Mouse (Mus musculus) midbrain, embryonic 16.5 days (tissue): ENCODE results near the gene Tmem51. TPM values are rescaled to one million over a fixed set of nuclear protein-coding genes. Genes with fewer than 3 reads are reported as not detected.
A peak's percentile ranks its signal among the peaks of the same experiment; 100 is the strongest.

ENCODE experiments used
- ATAC-seq: fragments of 200-750 bp; cut with Nextera tagmentation; 2 replicates; pipeline ENCODE4 v1.8.0; 2017; ENCODE audit warnings: moderate TSS enrichment
- H3K27ac ChIP-seq: fragments of 300-500 bp; sonication (generic); 2 replicates; pipeline ENCODE4 v1.5.1; 2014; ENCODE audit warnings: mild to moderate bottlenecking, low read length, mixed read lengths
- H3K27me3 ChIP-seq: fragments of 300-500 bp; sonication (generic); 2 replicates; pipeline ENCODE4 v1.6.1; 2014; ENCODE audit warnings: low read depth, low read length, mixed read lengths; ENCODE audit not compliant: control insufficient read depth, insufficient read depth
- H3K36me3 ChIP-seq: fragments of 300-500 bp; sonication (generic); 2 replicates; pipeline ENCODE4 v1.6.1; 2014; ENCODE audit warnings: mild to moderate bottlenecking, low read length, moderate library complexity, mixed read lengths; ENCODE audit not compliant: control insufficient read depth, insufficient read depth
- H3K4me1 ChIP-seq: fragments of 300-500 bp; sonication (generic); 2 replicates; pipeline ENCODE4 v1.6.1; 2014; ENCODE audit warnings: mild to moderate bottlenecking, low read length, mixed read lengths; ENCODE audit not compliant: control insufficient read depth, insufficient read depth
- H3K4me2 ChIP-seq: fragments of 300-500 bp; sonication (generic); 2 replicates; pipeline ENCODE4 v1.6.1; 2014; ENCODE audit warnings: mild to moderate bottlenecking, low read length, mixed read lengths
- H3K4me3 ChIP-seq: fragments of 300-500 bp; sonication (generic); 2 replicates; pipeline ENCODE4 v1.5.1; 2014; ENCODE audit warnings: low read depth, mild to moderate bottlenecking, low read length, moderate library complexity, mixed read lengths
- H3K9ac ChIP-seq: fragments of 300-500 bp; sonication (generic); 2 replicates; pipeline ENCODE4 v1.6.1; 2014; ENCODE audit warnings: low read depth, low read length, mixed read lengths
- H3K9me3 ChIP-seq: fragments of 300-500 bp; sonication (generic); replicated peaks from 2 replicates; pipeline ENCODE4 v1.6.1; 2014; ENCODE audit warnings: mild to moderate bottlenecking, low read length, mixed read lengths; ENCODE audit not compliant: control insufficient read depth, poor library complexity, severe bottlenecking
- WGBS: fragments of 180-500 bp; shearing (Covaris S2); extraction: QIAGEN DNeasy Blood & Tissue Kit; methylation state at CpG from one replicate; pipeline ENCODE4 v1.1.7; 2014; 5-methylcytosine and 5-hydroxymethylcytosine counted together
- polyA plus RNA-seq: library from polyadenylated mRNA; unstranded; fragments of >200 nt; fragmentation: Nextera tagmentation; extraction: Ambion mirVana; gene quantifications from 2 replicates; pipeline ENCODE4 v1.2.1, GENCODE M21; 2015

Gene Tmem51
- polyA plus RNA-seq, 1 experiment from 2014 or later: 6.9 TPM

DNA sequence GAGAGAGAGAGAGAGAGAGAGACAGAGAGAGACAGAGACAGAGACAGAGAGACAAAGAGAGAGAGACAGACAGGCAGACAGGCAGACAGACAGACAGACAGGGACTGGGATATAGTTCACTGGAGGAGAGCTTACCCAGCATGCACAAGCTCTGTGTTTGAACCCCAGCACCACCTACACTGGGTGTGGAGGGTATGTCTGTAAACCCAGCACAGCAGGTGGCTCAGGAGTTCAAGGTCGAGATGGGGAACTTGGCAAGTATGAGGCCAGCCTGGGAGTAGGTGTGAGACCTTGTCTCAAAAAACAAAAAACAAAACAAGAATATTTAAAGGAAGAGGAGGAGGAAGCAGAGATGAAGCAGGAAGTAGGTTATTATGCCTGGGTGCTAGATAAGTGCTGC, 7.2 kb downstream of the Tmem51 start:
- no peak for ATAC-seq
- Histone ChIP-seq H3K9ac (no peak overlapping the region), H3K4me2 (no peak overlapping the region), H3K9me3 (no peaks in the 10 kb centered on the region), H3K27ac (no peak overlapping the region), H3K36me3 (no peaks in the 10 kb centered on the region), H3K27me3 (no peaks in the 10 kb centered on the region), H3K4me3 (no peak overlapping the region), H3K4me1 (peaks cover 6% of the 10 kb centered on the region; the same call in 1 of the 2 replicates)
- 59% methylated on average over 1 of the region's 1 CpGs for WGBS

DNA sequence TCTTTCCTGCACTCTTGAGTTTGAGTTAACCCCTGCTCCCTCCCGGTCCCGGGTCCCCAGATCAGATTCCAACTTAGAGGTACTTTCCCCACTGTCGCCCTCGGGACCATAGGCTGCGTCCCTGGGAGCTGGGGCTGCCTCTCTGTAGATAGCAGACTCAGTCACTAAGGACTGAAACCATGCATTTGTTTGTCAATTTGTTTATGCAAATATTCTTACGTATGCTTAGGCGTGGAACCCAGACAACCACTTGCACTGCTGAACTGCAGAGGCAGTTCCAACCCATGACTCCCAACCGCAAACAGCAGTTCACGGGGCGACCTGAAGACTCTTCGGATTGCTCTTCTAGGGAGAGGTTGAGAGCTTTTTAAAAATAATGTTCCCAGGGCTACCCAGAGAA, 8.2 kb downstream of the Tmem51 start:
- Histone ChIP-seq H3K4me1 (peaks cover 8% of the 10 kb centered on the region; the same call in 1 of the 2 replicates), H3K27ac (no peak overlapping the region), H3K4me3 (no peak overlapping the region), H3K9me3 (no peaks in the 10 kb centered on the region), H3K4me2 (no peak overlapping the region), H3K36me3 (no peaks in the 10 kb centered on the region), H3K9ac (no peak overlapping the region), H3K27me3 (peaks cover 1% of the 10 kb centered on the region; the same call in 1 of the 2 replicates)
- 88% methylated on average over 11 of the region's 11 CpGs for WGBS
- no peak for ATAC-seq

DNA sequence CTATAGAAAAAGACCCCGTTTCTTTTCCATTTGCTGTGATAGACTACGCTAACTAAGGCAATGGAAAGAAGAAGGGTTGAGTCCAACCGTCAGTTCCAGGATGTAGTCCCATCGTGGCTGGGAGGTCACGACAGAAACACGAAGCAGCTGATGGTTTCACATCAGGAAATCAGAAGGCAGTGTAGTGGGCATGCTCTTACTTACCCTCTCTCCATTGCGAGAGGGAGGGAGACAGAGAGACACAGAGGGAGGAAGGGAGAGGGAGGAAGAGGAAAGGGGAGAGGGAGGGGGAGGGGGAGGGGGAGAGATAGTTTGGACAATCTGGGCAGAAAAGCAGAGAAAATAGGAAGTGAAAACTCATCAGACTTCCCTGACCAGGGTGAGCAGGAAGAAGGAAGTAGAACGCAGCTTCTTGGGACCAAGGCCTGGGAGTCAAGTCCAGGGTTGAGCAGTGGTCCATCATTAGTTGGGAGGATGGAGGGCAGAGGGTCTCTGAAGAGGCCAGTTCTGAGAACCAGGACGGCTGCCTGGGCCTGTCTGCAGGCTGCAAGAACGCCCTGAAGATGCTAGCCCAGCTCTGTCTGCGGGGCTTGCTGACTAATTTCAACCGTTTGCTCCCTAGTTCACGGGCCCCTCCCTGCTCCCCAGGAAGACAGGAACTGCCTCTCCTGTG, 9.9 kb downstream of the Tmem51 start:
- peaks cover 9% of the 10 kb centered on the region; the same call in 1 of the 2 replicates for H3K4me1 ChIP-seq
- no peaks in the 10 kb centered on the region for H3K36me3 ChIP-seq
- no peaks in the 10 kb centered on the region for H3K9me3 ChIP-seq
- no peak for ATAC-seq
- H3K27me3 ChIP-seq: peaks cover 5% of the 10 kb centered on the region
- H3K4me2 ChIP-seq: no peak overlapping the region
- no peak overlapping the region for H3K4me3 ChIP-seq
- 60% methylated on average over 13 of the region's 13 CpGs for WGBS
- H3K9ac ChIP-seq: no peak overlapping the region
- H3K27ac ChIP-seq: no peak overlapping the region

DNA sequence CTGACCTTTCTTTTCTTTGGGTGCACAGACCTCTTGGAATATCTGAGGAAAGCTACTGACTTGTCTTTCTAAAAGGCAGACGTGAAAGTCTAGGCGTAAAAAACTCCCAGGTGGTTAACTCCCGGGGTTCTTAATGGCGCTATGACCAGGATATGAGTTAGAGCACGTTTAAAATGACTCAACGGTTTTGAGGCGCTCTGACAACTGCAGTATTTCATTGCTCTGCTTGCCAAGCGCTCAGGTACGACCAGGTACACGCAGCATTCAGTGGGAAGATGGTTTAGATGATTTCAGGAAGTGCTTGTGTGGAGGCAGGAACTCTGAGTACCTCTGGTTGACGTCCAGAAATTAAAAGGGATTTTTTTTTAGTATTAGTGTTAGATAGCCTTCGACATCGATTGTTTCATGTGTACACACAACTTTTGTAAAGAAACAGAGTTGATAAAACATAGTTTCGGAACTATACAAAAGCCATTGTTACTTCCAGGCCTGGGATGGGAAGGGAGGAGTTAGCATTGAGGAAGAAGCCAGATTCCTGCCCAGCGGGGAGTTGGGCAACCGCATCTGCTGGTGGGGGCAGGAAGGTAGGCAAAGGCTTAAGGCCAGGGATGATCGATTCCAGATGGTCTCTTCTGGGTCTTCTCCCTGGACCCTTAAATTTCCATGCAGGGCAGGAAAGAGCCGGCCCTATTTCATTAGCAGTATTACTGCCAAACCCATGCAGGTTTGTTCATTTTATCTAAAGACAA, 12.7 kb downstream of the Tmem51 start:
- H3K9me3 ChIP-seq: no peaks in the 10 kb centered on the region
- H3K4me3 ChIP-seq: no peak overlapping the region
- no peak overlapping the region for H3K4me2 ChIP-seq
- peaks cover 9% of the 10 kb centered on the region; the same call in 1 of the 2 replicates for H3K4me1 ChIP-seq
- H3K9ac ChIP-seq: no peak overlapping the region
- H3K27ac ChIP-seq: no peak overlapping the region
- no peak for ATAC-seq
- WGBS: 16% methylated on average over 18 of the region's 18 CpGs
- no peaks in the 10 kb centered on the region for H3K36me3 ChIP-seq
- peaks cover 5% of the 10 kb centered on the region for H3K27me3 ChIP-seq

DNA sequence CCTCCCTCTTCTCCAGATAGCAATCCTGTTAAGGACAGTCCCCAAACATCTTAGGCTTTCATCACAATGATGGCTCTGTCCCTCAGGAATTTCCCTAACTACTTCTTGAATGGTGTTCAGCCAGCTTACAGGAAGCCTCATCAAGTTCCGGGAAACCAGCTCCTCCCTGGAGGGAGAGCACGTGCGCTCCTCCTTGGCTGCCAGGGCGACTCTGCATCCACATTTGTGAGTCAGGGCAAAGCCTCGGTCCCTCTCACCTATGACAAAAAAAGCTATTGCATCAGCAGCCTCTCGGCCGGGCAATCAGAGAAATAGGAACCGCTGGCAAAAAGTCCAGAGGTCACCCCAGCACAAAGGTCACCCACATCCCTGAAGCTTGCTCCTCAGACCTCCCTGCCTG, 13.3 kb downstream of the Tmem51 start:
- Histone ChIP-seq H3K4me3 (no peak overlapping the region), H3K27ac (no peak overlapping the region), H3K9ac (no peak overlapping the region), H3K4me1 (peaks cover 12% of the 10 kb centered on the region; the same call in 1 of the 2 replicates), H3K9me3 (no peaks in the 10 kb centered on the region), H3K36me3 (no peaks in the 10 kb centered on the region), H3K4me2 (no peak overlapping the region), H3K27me3 (peaks cover 5% of the 10 kb centered on the region)
- WGBS: 11% methylated on average over 8 of the region's 8 CpGs
- ATAC-seq: no peak

DNA sequence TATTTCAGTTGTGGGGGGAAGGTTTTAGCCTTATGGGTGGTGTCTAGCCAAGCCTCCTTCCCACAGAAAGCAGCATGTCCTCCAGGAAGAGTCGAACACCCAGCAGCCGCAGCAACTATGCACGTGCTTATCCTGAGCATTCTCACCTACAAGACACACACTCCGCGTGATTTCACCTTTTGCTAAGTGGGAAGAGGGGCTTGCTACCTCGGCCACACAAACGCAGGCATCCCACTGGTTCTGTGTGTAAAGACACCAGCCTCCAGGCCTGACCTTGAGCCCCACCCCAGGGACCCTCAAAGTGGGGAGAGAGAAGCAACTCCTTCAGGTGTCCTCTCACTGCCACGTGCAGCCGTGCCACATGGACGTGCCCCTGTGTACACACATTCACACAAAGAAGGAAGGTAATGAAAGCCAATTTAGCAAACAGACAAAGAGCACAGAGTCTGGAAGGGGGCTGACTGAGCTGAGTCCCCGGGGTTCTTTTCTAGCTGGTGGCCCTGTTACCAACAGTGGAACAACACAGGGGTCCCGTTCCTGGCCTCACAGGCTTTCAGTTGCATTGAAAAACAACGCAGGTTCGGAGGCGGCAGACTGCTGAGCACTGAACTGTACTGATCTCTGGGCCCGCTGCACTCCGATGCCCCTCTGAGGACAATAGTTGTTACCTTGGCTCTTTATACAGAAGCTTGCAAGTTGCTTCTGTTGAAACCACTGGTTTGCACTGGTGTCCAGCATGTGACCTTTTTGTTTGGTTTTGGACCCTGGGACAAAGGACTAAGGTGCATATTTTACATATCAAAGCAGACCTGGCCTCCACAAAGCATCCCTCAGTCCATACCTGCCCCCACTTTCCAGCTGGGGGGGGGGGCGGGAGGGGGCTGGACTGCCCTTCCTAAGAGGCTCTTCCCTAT, 14.9 kb downstream of the Tmem51 start:
- ATAC-seq: 0 out of 2 replicates have a peak, but pooled peaks have one; percentile 19
- peaks cover 5% of the 10 kb centered on the region for H3K27me3 ChIP-seq
- WGBS: 23% methylated on average over 18 of the region's 18 CpGs
- peaks cover 12% of the 10 kb centered on the region; the same call in 1 of the 2 replicates for H3K4me1 ChIP-seq
- no peak overlapping the region for H3K4me3 ChIP-seq
- H3K36me3 ChIP-seq: no peaks in the 10 kb centered on the region
- no peak overlapping the region for H3K4me2 ChIP-seq
- H3K27ac ChIP-seq: no peak overlapping the region
- H3K9me3 ChIP-seq: no peaks in the 10 kb centered on the region
- no peak overlapping the region for H3K9ac ChIP-seq

DNA sequence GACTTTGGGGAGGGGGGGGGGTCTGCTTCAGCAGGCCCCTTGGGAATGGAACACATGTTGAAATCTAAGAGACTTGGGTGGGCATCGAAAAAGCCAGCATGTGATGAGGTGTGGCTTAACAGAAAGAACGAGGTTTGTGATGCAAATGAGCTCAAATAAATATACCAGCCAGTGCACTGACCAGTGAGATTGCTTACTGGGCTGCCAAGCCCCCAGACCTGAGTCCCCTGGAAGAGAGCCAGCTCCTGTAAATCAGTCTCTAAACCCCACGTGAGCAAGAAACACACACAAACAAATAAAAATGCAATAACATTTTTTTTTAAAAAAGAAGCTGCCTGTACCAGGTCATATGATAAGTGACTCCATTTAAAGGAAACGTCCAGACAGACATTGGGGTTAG, 17.5 kb downstream of the Tmem51 start:
- H3K9ac ChIP-seq: no peak overlapping the region
- no peak for ATAC-seq
- peaks cover 5% of the 10 kb centered on the region for H3K27me3 ChIP-seq
- no peak overlapping the region for H3K4me2 ChIP-seq
- peaks cover 11% of the 10 kb centered on the region; the same call in 1 of the 2 replicates for H3K4me1 ChIP-seq
- no peak overlapping the region for H3K27ac ChIP-seq
- WGBS: 36% methylated on average over 4 of the region's 4 CpGs
- H3K36me3 ChIP-seq: no peaks in the 10 kb centered on the region
- no peaks in the 10 kb centered on the region for H3K9me3 ChIP-seq
- no peak overlapping the region for H3K4me3 ChIP-seq

DNA sequence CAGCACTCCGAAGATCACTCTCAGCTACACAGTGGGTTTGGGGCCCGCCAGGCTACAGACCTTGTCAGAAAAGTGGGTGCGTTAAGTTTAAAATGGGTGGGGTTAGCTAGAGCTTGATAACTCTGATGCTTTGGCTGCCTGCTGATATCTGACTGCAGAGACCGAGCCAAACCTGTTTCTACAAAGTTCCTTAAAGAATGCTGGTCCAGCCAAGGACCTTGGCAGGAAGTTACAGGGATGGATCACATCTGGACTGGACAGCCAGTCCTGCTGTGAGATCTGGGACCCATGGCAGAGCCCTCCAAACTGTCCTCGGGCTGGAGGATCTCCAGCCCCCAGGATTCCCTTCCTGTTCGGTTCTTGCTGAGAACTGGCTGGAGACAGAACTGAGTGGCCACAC, 18.3 kb downstream of the Tmem51 start:
- H3K4me2 ChIP-seq: no peak overlapping the region
- H3K4me3 ChIP-seq: no peak overlapping the region
- H3K9ac ChIP-seq: no peak overlapping the region
- WGBS: 72% methylated on average over 6 of the region's 6 CpGs
- H3K36me3 ChIP-seq: no peaks in the 10 kb centered on the region
- peaks cover 7% of the 10 kb centered on the region; the same call in 1 of the 2 replicates for H3K4me1 ChIP-seq
- peaks cover 3% of the 10 kb centered on the region for H3K27me3 ChIP-seq
- no peak overlapping the region for H3K27ac ChIP-seq
- no peaks in the 10 kb centered on the region for H3K9me3 ChIP-seq
- no peak for ATAC-seq
